Mouse (Mus musculus) lung, adult 2 months (tissue): ENCODE measurements around the gene Nfyb. TPM values are rescaled to one million over a fixed set of nuclear protein-coding genes. Genes with fewer than 3 reads are reported as not detected.

Source experiments
- DNase-seq: peaks from one replicate; pipeline ENCODE4 v3.0.0; 2022
- H3K4me1 ChIP-seq: fragments of 200-500 bp; 2 replicates; pipeline ENCODE4 v1.6.1; 2011; ENCODE audit warnings: low read length; ENCODE audit not compliant: control insufficient read depth, insufficient read depth
- H3K4me3 ChIP-seq: fragments of 200-500 bp; replicated peaks from 2 replicates; pipeline ENCODE3; 2011; ENCODE audit warnings: low read depth, mild to moderate bottlenecking, control low read depth, low read length; ENCODE audit errors: extremely low read depth
- CTCF ChIP-seq: fragments of 200-500 bp; IDR thresholded peaks from 2 replicates; pipeline ENCODE4 v1.5.1; 2011; ENCODE audit warnings: mild to moderate bottlenecking, low read length, control low read depth; ENCODE audit not compliant: insufficient read depth
- POLR2A ChIP-seq: fragments of 200-500 bp; IDR thresholded peaks from 2 replicates; pipeline ENCODE4 v1.6.1; 2011; ENCODE audit warnings: low read depth, mild to moderate bottlenecking, control low read depth, low read length, borderline replicate concordance; ENCODE audit errors: extremely low read depth
- WGBS: fragments of 180-500 bp; shearing (Covaris S2); methylation state at CpG from one replicate; pipeline ENCODE4 v1.1.7; 2018; 5-methylcytosine and 5-hydroxymethylcytosine counted together
- polyA plus RNA-seq: library from polyadenylated mRNA; depleted of rRNA; stranded (reverse); fragments of >200 nt; gene quantifications from 2 replicates; pipeline ENCODE4 v1.2.3, GENCODE M21; 2012

Gene Nfyb
- polyA plus RNA-seq, 1 experiment, result 7.1 TPM

DNA sequence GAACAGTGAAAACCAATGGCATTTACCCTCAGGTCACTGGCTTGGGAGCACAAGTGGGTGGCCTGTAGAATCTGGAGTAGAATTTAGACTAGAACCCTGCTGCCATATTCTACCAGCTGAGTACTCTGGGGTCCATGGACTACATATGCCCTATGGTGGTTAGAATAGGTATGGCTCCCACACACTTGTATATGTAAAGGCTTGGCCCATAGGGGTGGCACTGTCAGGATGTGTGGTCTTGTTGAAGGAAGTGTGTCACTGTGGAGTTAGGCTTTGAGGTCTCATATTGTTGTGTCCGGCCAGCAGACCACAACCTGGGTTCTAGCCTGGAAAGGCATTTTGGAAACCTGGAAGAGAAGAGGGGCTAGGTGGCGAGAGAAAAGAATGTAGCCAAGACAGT, 6.8 kb upstream of the Nfyb start:
- no peak for TF ChIP-seq CTCF
- TF ChIP-seq POLR2A, result no peak
- Histone ChIP-seq H3K4me1 (no peaks in the 10 kb centered on the region), H3K4me3 (no peak overlapping the region)
- 83% methylated on average over 2 of the region's 2 CpGs for WGBS
- DNase-seq, result no peak

DNA sequence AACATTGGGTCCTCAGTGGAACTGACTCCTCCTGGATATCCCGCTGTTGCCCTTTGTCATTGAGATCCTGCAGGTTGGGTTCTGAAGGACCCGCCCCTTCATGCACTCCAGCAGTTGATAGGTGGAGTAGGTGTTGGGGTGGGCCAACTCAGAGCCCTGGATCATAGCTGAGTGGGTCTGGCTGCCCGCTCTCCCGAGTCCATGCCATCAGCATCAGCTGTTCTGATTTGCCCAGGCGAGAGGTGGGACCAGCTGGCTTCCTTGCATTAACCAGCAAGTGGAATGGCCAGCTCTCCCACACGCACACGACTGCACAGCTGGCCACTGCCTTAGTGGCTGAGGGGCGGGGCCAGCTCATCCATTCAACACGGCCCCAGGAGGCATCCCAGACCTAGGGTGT, 5.0 kb upstream of the Nfyb start:
- 41% methylated on average over 9 of the region's 9 CpGs for WGBS
- H3K4me1 ChIP-seq, result no peaks in the 10 kb centered on the region
- no peak for TF ChIP-seq POLR2A
- TF ChIP-seq CTCF, result no peak
- DNase-seq, result no peak
- H3K4me3 ChIP-seq, result no peak overlapping the region

DNA sequence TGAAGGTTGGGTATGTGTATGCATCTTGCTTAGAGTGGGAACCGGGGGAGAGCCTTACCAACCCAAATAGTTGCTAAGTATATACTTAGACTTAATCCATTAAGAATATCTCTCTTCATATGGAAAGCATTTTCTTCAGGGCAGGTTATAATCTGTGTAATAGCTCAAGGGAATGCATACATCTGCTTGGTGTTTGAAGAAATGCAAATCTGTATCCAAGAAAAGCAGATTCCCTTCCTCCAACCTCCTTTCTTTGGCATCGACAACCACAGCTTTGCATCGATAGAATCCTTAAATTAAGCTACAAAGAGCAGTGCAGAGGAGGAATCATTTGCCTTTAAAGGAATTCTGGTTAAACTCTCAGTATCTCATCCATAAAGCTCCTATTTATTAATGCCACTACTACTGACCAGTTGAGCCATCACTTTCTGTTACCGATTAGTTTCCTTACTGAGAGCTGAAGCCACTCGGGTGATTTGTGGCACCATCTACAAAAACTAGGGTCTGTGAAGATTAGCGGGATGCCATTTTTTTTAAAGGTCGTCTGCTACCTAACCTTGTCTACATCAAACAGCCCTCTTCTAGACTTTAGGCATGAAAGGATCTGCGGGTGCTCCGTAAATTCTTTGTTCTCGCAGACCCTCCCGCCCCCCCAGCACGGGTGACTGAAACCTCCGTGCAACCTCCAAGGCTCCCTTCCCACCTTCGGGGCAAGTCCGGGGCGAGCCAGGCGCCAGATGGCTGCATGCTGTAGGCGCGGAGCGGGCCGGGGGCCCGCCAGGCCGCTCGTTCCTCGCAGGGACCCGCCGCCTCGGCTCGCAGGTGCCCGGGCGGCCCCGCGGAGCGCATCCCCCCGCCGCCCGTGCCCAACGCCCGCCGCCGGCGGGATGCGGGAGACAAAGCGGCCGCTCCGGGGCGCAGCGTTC, 925 bp downstream of the Nfyb start:
- peak; percentile 53 for DNase-seq
- Histone ChIP-seq H3K4me3 (peak overlapping the region; percentile 77), H3K4me1 (peaks cover 4% of the 10 kb centered on the region)
- under 1% methylated on average over 48 of the region's 48 CpGs for WGBS
- no peak for TF ChIP-seq POLR2A
- TF ChIP-seq CTCF, result no peak

DNA sequence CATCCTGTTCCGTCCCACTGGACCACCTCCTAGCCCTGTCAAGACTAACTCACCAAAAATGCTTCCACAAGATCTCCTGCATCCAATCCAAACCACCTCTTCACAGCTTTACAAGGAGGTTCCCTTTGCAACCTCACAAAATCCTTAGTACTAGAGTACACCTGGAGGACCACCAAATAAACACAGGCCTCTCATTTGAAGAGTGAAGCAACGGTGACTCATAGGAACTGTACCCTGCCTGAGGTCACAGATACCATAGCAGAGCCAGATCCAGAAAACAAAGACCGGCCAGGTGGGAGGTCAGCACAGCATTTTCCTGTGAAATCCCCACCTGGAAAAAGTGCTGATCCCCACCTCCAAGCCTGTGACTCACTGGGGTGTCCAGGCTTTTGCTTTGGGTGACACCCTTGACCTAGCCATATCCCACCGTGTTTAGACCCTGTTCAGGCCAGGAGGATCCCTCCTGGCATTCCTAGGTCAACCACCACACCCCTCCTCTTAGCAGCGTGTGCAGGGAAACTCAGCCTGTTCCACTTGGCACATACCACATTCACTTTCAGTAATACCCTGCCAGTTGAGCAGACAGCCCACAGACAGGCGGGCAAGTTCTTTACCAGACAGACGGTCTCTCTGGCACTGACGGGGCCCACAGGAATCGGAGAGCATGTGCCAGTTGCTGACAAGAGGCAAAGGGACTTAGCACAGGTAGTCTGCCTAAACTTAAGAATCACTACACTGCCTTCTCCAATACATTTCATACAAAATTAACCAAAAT, 2.7 kb downstream of the Nfyb start:
- whole genome bisulfite sequencing, result 54% methylated on average over 9 of the region's 9 CpGs
- H3K4me3 ChIP-seq, result no peak overlapping the region
- TF ChIP-seq CTCF (no peak), POLR2A (no peak)
- no peak for DNase-seq
- H3K4me1 ChIP-seq, result peaks cover 4% of the 10 kb centered on the region

DNA sequence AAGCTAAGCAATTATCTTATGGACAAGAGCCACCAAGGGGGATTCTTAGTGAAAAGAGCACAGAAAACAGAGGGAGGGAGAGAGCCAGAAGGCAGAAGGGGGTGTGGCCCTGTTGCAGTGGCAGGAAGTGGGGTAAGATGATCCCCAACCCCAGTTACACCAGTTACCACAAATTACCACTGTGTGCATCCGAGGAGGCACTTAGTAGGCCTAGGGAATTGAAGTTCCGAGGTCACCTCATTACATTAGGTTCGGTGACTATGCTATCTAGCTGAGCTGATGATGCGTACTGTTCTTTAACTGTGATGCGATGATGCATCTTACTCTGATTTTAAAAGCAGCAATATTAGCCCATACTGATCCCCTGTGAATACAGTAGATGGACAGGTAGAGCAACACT, 4.2 kb downstream of the Nfyb start:
- DNase-seq, result no peak
- Histone ChIP-seq H3K4me3 (no peak overlapping the region), H3K4me1 (peaks cover 4% of the 10 kb centered on the region)
- WGBS, result 95% methylated on average over 5 of the region's 5 CpGs
- TF ChIP-seq POLR2A, result no peak
- TF ChIP-seq CTCF, result no peak

DNA sequence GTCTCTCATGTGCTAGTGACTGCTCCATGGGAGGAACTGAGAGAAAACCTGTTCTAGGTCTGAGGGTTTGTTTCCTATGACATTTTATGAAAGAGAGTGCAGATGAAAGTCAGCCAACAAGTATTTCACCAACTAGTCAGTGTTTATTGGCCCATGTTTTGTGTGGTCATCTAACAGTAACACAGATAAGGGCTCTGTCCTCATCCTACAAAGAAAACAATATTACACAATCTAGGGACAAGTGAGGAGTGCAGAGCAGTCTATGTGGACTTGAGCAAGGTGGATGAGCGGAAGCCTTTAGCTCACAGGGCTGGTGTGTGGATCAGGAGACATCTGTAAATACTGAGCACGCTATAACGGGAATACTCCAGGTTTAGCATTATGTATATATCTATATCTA, 5.1 kb downstream of the Nfyb start:
- H3K4me3 ChIP-seq, result no peak overlapping the region
- no peak for DNase-seq
- peaks cover 4% of the 10 kb centered on the region for H3K4me1 ChIP-seq
- TF ChIP-seq POLR2A (no peak), CTCF (no peak)
- 86% methylated on average over 3 of the region's 3 CpGs for WGBS

DNA sequence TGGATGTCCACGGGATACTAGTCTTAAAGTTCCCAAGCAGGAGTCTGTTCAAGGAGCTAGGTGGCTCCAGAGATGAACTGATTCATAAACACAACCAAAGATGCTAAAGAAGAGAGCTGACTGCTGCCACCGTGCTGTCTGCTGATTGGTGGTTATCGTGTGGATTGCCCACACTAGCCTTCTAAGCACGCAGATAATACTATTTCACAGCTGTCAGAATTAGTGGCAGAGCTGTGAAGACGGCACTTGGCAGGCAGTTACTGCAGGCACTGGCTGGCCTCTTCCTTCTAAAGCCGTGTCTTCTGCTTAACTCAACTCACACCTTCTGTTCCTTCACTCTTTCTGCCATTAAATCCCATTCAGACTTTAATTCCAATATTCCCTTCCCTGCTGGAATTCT, 5.6 kb downstream of the Nfyb start:
- TF ChIP-seq POLR2A, result no peak
- no peak for TF ChIP-seq CTCF
- WGBS, result 84% methylated on average over 6 of the region's 6 CpGs
- peaks cover 4% of the 10 kb centered on the region for H3K4me1 ChIP-seq
- no peak overlapping the region for H3K4me3 ChIP-seq
- DNase-seq, result no peak

DNA sequence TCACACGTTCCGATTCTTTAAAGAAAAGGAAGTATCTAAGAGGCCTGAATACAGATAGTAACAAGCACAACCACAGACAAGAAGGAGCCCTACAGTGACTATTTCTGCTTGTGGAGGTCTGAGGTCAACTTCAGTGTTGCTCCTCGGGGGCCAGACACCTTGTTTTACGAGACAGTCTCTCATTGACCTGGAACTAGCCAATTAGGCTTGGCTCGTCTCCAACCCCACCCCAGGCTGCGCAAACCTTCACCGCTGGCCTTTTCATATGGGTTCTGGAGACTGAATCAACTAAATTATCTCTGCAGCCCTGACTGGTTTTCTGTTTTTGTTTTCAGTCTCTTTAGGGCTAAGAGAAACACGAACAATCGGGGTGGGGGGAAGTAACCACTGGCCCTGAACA, 6.6 kb downstream of the Nfyb start:
- peaks cover 4% of the 10 kb centered on the region for H3K4me1 ChIP-seq
- no peak overlapping the region for H3K4me3 ChIP-seq
- WGBS, result 72% methylated on average over 9 of the region's 9 CpGs
- DNase-seq, result no peak
- TF ChIP-seq POLR2A (no peak), CTCF (no peak)

DNA sequence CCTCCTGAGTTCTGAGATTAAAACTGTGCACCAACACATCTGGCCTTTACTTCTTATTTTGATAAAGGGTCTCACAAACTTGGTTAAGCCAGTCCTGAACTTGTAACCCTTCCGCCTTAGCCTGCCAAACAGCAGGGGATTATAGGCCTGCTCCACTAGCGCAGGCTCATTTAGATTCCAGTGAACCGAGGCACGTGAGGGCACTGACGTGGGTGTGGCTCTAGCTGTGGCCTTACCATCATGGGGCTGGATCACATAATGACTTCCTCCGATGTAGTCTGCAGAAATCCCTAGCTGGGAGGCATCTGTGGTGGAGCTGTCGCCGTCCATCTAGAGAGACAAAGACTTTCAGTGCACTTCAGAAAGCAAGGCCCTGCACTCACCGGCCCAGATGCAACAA, 7.5 kb downstream of the Nfyb start:
- H3K4me3 ChIP-seq, result no peak overlapping the region
- peaks cover 4% of the 10 kb centered on the region; the same call in 1 of the 2 replicates for H3K4me1 ChIP-seq
- WGBS, result 96% methylated on average over 9 of the region's 9 CpGs
- TF ChIP-seq POLR2A (no peak), CTCF (no peak)
- no peak for DNase-seq
